Mouse (Mus musculus): ENCODE data around the gene Ncbp3. TPM values are rescaled to one million over a fixed set of nuclear protein-coding genes. Genes with fewer than 3 reads are reported as not detected.

Ncbp3 gene
- polyA plus RNA-seq, 1 experiment = not detected

GRCm38 (mm10) chr11:73108195-73108897, 60.8 kb downstream of the Ncbp3 start:
- Histone ChIP-seq H3K4me1 (ENCODE audit: control insufficient read depth, insufficient read depth, low read length) (no peaks in the 10 kb centered on the region), H3K27ac (ENCODE audit: insufficient read depth, low read depth, low read length) (no peak overlapping the region), H3K4me3 (ENCODE audit: insufficient read depth, low read depth, low read length) (no peak overlapping the region)
- WGBS = 80% methylated on average over 5 of the region's 5 CpGs
- no peak for TF ChIP-seq CTCF (IDR thresholded peaks at IDR 0.05; ENCODE audit: insufficient read depth, low read depth, low read length)

- H3K27ac ChIP-seq (ENCODE audit: insufficient read depth, low read depth, low read length) = no peak overlapping the region
- TF ChIP-seq POLR2A (IDR thresholded peaks at IDR 0.05; ENCODE audit: insufficient read depth, low read depth, low read length) (no peak), CTCF (IDR thresholded peaks at IDR 0.05; ENCODE audit: insufficient read depth, low read depth, low read length) (no peak)
- no peaks in the 10 kb centered on the region for H3K4me1 ChIP-seq (ENCODE audit: control insufficient read depth, insufficient read depth, low read length)
- WGBS = 79% methylated on average over 14 of the region's 14 CpGs
- no peak overlapping the region for H3K4me3 ChIP-seq (ENCODE audit: insufficient read depth, low read depth, low read length)
Measured at GRCm38 (mm10) chr11:73108898-73109625, 61.5 kb downstream of the Ncbp3 start.

GRCm38 (mm10) chr11:73109941-73110340, 62.4 kb downstream of the Ncbp3 start:
- WGBS = 89% methylated on average over 3 of the region's 3 CpGs
- no peak for TF ChIP-seq CTCF (IDR thresholded peaks at IDR 0.05; ENCODE audit: insufficient read depth, low read depth, low read length)
- TF ChIP-seq POLR2A (IDR thresholded peaks at IDR 0.05; ENCODE audit: insufficient read depth, low read depth, low read length) = no peak

GRCm38 (mm10) chr11:73111414-73111813, 63.8 kb downstream of the Ncbp3 start:
- WGBS = 78% methylated on average over 6 of the region's 6 CpGs
- Histone ChIP-seq H3K4me3 (ENCODE audit: insufficient read depth, low read depth, low read length) (no peak overlapping the region), H3K4me1 (ENCODE audit: control insufficient read depth, insufficient read depth, low read length) (no peaks in the 10 kb centered on the region), H3K27ac (ENCODE audit: insufficient read depth, low read depth, low read length) (no peak overlapping the region)
- TF ChIP-seq CTCF (IDR thresholded peaks at IDR 0.05; ENCODE audit: insufficient read depth, low read depth, low read length) = no peak
- TF ChIP-seq POLR2A (IDR thresholded peaks at IDR 0.05; ENCODE audit: insufficient read depth, low read depth, low read length) = no peak

More at GRCm38 (mm10) chr11:73109941-73110340, 62.4 kb downstream of the Ncbp3 start:
- no peaks in the 10 kb centered on the region for H3K4me1 ChIP-seq (ENCODE audit: control insufficient read depth, insufficient read depth, low read length)
- H3K27ac ChIP-seq (ENCODE audit: insufficient read depth, low read depth, low read length) = no peak overlapping the region
- no peak overlapping the region for H3K4me3 ChIP-seq (ENCODE audit: insufficient read depth, low read depth, low read length)

- TF ChIP-seq CTCF (IDR thresholded peaks at IDR 0.05; ENCODE audit: insufficient read depth, low read depth, low read length) = no peak
- TF ChIP-seq POLR2A (IDR thresholded peaks at IDR 0.05; ENCODE audit: insufficient read depth, low read depth, low read length) = no peak
- H3K4me1 ChIP-seq (ENCODE audit: control insufficient read depth, insufficient read depth, low read length) = no peaks in the 10 kb centered on the region
- H3K4me3 ChIP-seq (ENCODE audit: insufficient read depth, low read depth, low read length) = no peak overlapping the region
- H3K27ac ChIP-seq (ENCODE audit: insufficient read depth, low read depth, low read length) = no peak overlapping the region
- 92% methylated on average over 6 of the region's 6 CpGs for WGBS
Measured at GRCm38 (mm10) chr11:73126495-73126894, 78.9 kb downstream of the Ncbp3 start.

DNA sequence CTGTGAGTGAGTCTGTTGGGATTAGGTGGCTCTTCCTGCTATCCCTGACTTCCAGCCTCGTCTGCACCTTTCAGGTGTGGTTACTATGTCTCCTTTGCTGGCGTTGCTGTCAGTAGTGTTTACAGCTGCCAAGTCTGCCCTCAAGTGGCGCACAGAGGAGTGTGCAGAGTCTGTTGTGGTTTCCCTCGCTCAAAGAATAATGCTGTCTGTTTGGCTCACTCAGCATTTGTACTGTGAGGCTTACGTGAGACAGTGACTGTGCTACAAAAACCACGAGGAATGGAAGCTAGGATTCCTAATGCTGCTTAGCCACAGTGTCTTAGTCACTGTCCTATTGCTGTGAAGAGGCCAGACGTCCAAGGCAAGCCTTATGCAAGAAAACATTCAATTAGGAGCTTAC, 83.4 kb downstream of the Ncbp3 start:
- WGBS = 73% methylated on average over 7 of the region's 7 CpGs
- TF ChIP-seq CTCF (IDR thresholded peaks at IDR 0.05; ENCODE audit: insufficient read depth, low read depth, low read length) (no peak), POLR2A (IDR thresholded peaks at IDR 0.05; ENCODE audit: insufficient read depth, low read depth, low read length) (no peak)
- Histone ChIP-seq H3K4me1 (ENCODE audit: control insufficient read depth, insufficient read depth, low read length) (no peaks in the 10 kb centered on the region), H3K27ac (ENCODE audit: insufficient read depth, low read depth, low read length) (no peak overlapping the region), H3K4me3 (ENCODE audit: insufficient read depth, low read depth, low read length) (no peak overlapping the region)

- Histone ChIP-seq H3K4me3 (ENCODE audit: insufficient read depth, low read depth, low read length) (no peak overlapping the region), H3K27ac (ENCODE audit: insufficient read depth, low read depth, low read length) (no peak overlapping the region), H3K4me1 (ENCODE audit: control insufficient read depth, insufficient read depth, low read length) (peaks cover 7% of the 10 kb centered on the region)
- 97% methylated on average over 6 of the region's 6 CpGs for WGBS
- TF ChIP-seq CTCF (IDR thresholded peaks at IDR 0.05; ENCODE audit: insufficient read depth, low read depth, low read length) (no peak), POLR2A (IDR thresholded peaks at IDR 0.05; ENCODE audit: insufficient read depth, low read depth, low read length) (no peak)
Measured at GRCm38 (mm10) chr11:73132999-73133398, 85.4 kb downstream of the Ncbp3 start.

DNA sequence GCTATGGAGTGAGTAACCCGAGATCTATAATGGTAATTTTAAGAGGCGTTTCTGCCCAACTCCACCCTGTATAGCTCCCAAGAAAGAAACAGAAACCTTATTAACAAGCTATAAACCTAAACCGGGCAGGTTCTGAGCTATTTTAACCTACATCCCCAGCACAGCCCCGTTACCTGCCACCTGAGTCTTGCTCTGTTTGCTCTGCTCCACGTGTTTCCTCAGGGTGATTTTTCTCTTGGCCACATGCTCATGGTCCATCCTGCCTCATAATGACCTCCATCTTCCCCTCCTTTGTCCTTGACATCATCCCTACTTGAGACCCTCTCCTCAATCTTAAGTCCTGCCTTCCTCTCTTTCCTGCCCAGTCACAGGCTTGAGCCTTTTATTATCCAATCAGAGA, 86.6 kb downstream of the Ncbp3 start:
- WGBS = 92% methylated on average over 5 of the region's 5 CpGs
- Histone ChIP-seq H3K4me3 (ENCODE audit: insufficient read depth, low read depth, low read length) (no peak overlapping the region), H3K4me1 (ENCODE audit: control insufficient read depth, insufficient read depth, low read length) (peaks cover 10% of the 10 kb centered on the region), H3K27ac (ENCODE audit: insufficient read depth, low read depth, low read length) (no peak overlapping the region)
- TF ChIP-seq POLR2A (IDR thresholded peaks at IDR 0.05; ENCODE audit: insufficient read depth, low read depth, low read length) (no peak), CTCF (IDR thresholded peaks at IDR 0.05; ENCODE audit: insufficient read depth, low read depth, low read length) (no peak)

DNA sequence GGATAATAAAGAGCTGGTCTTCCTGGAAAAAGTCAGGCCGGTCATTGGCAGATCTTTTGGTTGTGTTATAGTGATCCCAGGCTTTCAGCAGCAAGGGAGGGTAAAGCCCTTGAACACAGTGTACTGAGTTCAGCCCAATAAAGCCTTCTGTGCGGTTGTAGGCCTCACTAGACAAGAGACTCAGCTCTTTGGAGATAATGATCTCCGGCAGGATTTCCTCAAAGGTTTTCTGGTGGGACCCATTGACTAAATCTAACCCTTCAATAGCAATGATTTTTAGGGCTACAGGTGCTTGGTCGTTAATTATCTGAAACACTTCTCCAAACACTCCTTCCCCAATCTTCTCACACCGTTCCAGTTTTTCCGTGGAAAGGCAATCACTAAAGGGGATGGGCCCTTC, 89.0 kb downstream of the Ncbp3 start:
- peaks cover 10% of the 10 kb centered on the region for H3K4me1 ChIP-seq (ENCODE audit: control insufficient read depth, insufficient read depth, low read length)
- TF ChIP-seq POLR2A (IDR thresholded peaks at IDR 0.05; ENCODE audit: insufficient read depth, low read depth, low read length) = no peak
- TF ChIP-seq CTCF (IDR thresholded peaks at IDR 0.05; ENCODE audit: insufficient read depth, low read depth, low read length) = no peak
- no peak overlapping the region for H3K27ac ChIP-seq (ENCODE audit: insufficient read depth, low read depth, low read length)
- H3K4me3 ChIP-seq (ENCODE audit: insufficient read depth, low read depth, low read length) = no peak overlapping the region
- 82% methylated on average over 6 of the region's 6 CpGs for WGBS
